Comparison of ENCODE assay signal across 8 mouse cellular contexts in the genomic region with DNA sequence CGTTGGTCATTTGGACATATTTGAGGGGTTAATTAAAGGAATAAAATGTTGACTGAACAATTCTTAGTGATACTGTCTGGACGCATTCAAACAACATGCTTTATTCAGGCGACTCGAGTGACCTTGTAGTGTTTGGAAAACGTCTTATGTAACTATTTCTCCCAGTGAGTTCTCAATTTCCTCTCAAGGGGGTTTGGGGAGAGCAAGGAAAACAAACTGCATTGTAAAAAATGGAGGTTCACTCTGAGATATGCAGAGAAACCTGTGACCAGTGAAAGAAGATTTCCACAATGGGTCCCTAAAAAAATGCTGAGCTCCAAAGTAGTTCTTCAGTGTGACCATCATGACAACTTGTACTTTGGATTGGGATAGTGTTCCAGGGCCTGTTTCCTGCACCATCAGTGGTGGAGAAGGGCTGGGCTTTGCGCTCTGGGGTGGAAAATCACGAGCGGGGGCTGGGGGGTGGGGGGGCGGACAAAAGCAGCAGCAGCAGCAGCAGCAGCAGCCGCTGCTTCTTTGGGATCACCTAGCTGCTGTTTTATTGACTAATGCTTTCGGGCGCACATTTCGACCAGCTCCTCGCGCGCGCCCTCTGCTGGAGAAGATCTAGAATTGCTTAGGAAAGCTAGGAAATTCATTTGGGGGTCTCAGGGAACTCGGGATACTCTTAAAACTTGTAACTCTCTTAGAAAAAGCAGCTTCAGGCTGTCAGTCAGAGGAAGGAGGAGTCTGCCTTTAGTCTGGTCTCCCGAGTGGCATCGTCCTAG.
DNase-seq lines count a peak whose midpoint lies in the region; ATAC-seq and TF ChIP-seq lines count a peak whose summit lies in the region.

No protein-coding gene starts in this region.

- no peak overlapping the region for H3K9ac ChIP-seq in liver, postnatal 0 days (replicated peaks)
- H3K9ac ChIP-seq in neural tube, embryonic 13.5 days = peak overlapping the region; percentile 55

- H3K27me3 ChIP-seq in kidney, adult 2 months (replicated peaks; ENCODE audit: control insufficient read depth, insufficient read depth, low read length) = no peaks in the 10 kb centered on the region
- no peaks in the 10 kb centered on the region for H3K27me3 ChIP-seq in liver, postnatal 0 days (ENCODE audit: insufficient read depth, low read length)
- H3K27me3 ChIP-seq in neural tube, embryonic 13.5 days = no peaks in the 10 kb centered on the region

- H3K4me1 ChIP-seq in kidney, adult 2 months (ENCODE audit: control insufficient read depth, insufficient read depth, low read length) = no peaks in the 10 kb centered on the region
- H3K4me1 ChIP-seq in liver, postnatal 0 days (ENCODE audit: insufficient read depth) = 0 out of 2 replicates have a peak, but pooled peaks cover 4% of the 10 kb centered on the region
- peaks cover 5% of the 10 kb centered on the region; the same call in 1 of the 2 replicates for H3K4me1 ChIP-seq in neural tube, embryonic 13.5 days (replicated peaks)

- H3K36me3 ChIP-seq in kidney, adult 2 months (ENCODE audit: control insufficient read depth, insufficient read depth, low read length) = no peaks in the 10 kb centered on the region
- no peaks in the 10 kb centered on the region for H3K36me3 ChIP-seq in liver, postnatal 0 days (replicated peaks; ENCODE audit: insufficient read depth, low read length)
- no peaks in the 10 kb centered on the region for H3K36me3 ChIP-seq in neural tube, embryonic 13.5 days

- H3K4me3 ChIP-seq in kidney, adult 2 months (ENCODE audit: insufficient read depth, low read depth, low read length) = no peak overlapping the region
- 0 out of 2 replicates have a peak overlapping the region, but pooled peaks have one; percentile 18 for H3K4me3 ChIP-seq in liver, postnatal 0 days (ENCODE audit: low read depth, low read length)
- H3K4me3 ChIP-seq in neural tube, embryonic 13.5 days = peak overlapping the region; percentile 18

- TF ChIP-seq EP300 in liver, postnatal 0 days (IDR thresholded peaks at IDR 0.05; ENCODE audit: low read depth) = no peak

- peak; percentile 70 for ATAC-seq in granulocyte monocyte progenitor cell, adult 5-6 weeks (replicated peaks; ENCODE audit: poor library complexity, severe bottlenecking)
- no peak for ATAC-seq in liver, postnatal 0 days
- ATAC-seq in neural tube, embryonic 13.5 days (ENCODE audit: low read depth) = peak; percentile 47; the same call in 1 of the 2 replicates

- H3K4me2 ChIP-seq in liver, postnatal 0 days (ENCODE audit: low read depth, low read length) = peak overlapping the region; percentile 67
- H3K4me2 ChIP-seq in neural tube, embryonic 13.5 days = peak overlapping the region; percentile 54

- no peak overlapping the region for H3K27ac ChIP-seq in kidney, adult 2 months (ENCODE audit: insufficient read depth, low read depth, low read length)
- H3K27ac ChIP-seq in liver, postnatal 0 days (ENCODE audit: low read depth) = no peak overlapping the region
- no peak overlapping the region for H3K27ac ChIP-seq in neural tube, embryonic 13.5 days (replicated peaks)

- peak; percentile 52 for DNase-seq in 3134 (ENCODE audit: extremely low read depth, insufficient read length, low spot score)
- DNase-seq in Muller cell, postnatal 12 days (ENCODE audit: inconsistent ontology term) = peak; percentile 63
- DNase-seq in cerebellum, postnatal 25 days = peak; percentile 39 to 69
- DNase-seq in kidney, adult 2 months = peak; percentile 54
- peak; percentile 61 for DNase-seq in liver, postnatal 0 days
- DNase-seq in thymus, postnatal 25 days = peak; percentile 42

- no peaks in the 10 kb centered on the region for H3K9me3 ChIP-seq in liver, postnatal 0 days (ENCODE audit: low read length)
- no peaks in the 10 kb centered on the region for H3K9me3 ChIP-seq in neural tube, embryonic 13.5 days

- peak; percentile 75 for TF ChIP-seq CTCF in kidney, adult 2 months (conservative IDR thresholded peaks at IDR 0.05; ENCODE audit: insufficient read depth, insufficient read length, low read depth, low read length)
- TF ChIP-seq CTCF in liver, postnatal 0 days (IDR thresholded peaks at IDR 0.05; ENCODE audit: low read depth) = peak; percentile 83

- no peak for TF ChIP-seq POLR2A in kidney, adult 2 months (IDR thresholded peaks at IDR 0.05; ENCODE audit: low read depth, low read length)

- WGBS in kidney, adult 2 months = 7% methylated on average over 20 of the region's 20 CpGs
- 7% methylated on average over 20 of the region's 20 CpGs for WGBS in liver, postnatal 0 days (ENCODE audit: insufficient replicate concordance)
- 7% methylated on average over 20 of the region's 20 CpGs for WGBS in neural tube, embryonic 13.5 days
